Mouse (Mus musculus): Measurements from ENCODE around the gene Tbc1d1.

The Tbc1d1 gene

GRCm38 (mm10) chr5:64155861-64156550 lies at the start of gene Tbc1d1:
Gene Tbc1d1 (plus strand): TSS chr5:64156305.
- DNase-seq (ENCODE audit: low spot score) = no peak

GRCm38 (mm10) chr5:64107596-64108289 lies 48.4 kb upstream of the Tbc1d1 start:
- DNase-seq (ENCODE audit: low spot score) = no peak

- no peak for DNase-seq (ENCODE audit: low spot score)
Observed at GRCm38 (mm10) chr5:64109217-64109616, 46.9 kb upstream of the Tbc1d1 start.

- no peak for DNase-seq (ENCODE audit: low spot score)
Observed at GRCm38 (mm10) chr5:64112360-64112759, 43.7 kb upstream of the Tbc1d1 start.

GRCm38 (mm10) chr5:64114210-64114609 lies 41.9 kb upstream of the Tbc1d1 start:
- no peak for DNase-seq (ENCODE audit: low spot score)

GRCm38 (mm10) chr5:64117191-64117590 lies 38.9 kb upstream of the Tbc1d1 start:
- no peak for DNase-seq (ENCODE audit: low spot score)

- DNase-seq (ENCODE audit: low spot score) = no peak
Observed at GRCm38 (mm10) chr5:64125783-64126182, 30.3 kb upstream of the Tbc1d1 start.

- DNase-seq (ENCODE audit: low spot score) = no peak
Observed at GRCm38 (mm10) chr5:64131550-64131949, 24.6 kb upstream of the Tbc1d1 start.

- DNase-seq (ENCODE audit: low spot score) = no peak
Observed at GRCm38 (mm10) chr5:64133901-64134300, 22.2 kb upstream of the Tbc1d1 start.

- no peak for DNase-seq (ENCODE audit: low spot score)
Observed at GRCm38 (mm10) chr5:64136325-64136724, 19.8 kb upstream of the Tbc1d1 start.

GRCm38 (mm10) chr5:64140202-64140601 lies 15.9 kb upstream of the Tbc1d1 start:
- DNase-seq (ENCODE audit: low spot score) = no peak

GRCm38 (mm10) chr5:64144315-64144714 lies 11.8 kb upstream of the Tbc1d1 start:
- DNase-seq (ENCODE audit: low spot score) = no peak

- no peak for DNase-seq (ENCODE audit: low spot score)
Observed at GRCm38 (mm10) chr5:64146384-64147005, 9.6 kb upstream of the Tbc1d1 start.

GRCm38 (mm10) chr5:64149184-64150127 lies 6.6 kb upstream of the Tbc1d1 start:
- no peak for DNase-seq (ENCODE audit: low spot score)

GRCm38 (mm10) chr5:64153319-64153718 lies 2.8 kb upstream of the Tbc1d1 start:
- DNase-seq (ENCODE audit: low spot score) = no peak

GRCm38 (mm10) chr5:64156579-64156978 lies 474 bp downstream of the Tbc1d1 start:
- DNase-seq (ENCODE audit: low spot score) = no peak

- DNase-seq (ENCODE audit: low spot score) = no peak
Observed at GRCm38 (mm10) chr5:64157926-64158325, 1.8 kb downstream of the Tbc1d1 start.

- no peak for DNase-seq (ENCODE audit: low spot score)
Observed at GRCm38 (mm10) chr5:64158501-64158900, 2.4 kb downstream of the Tbc1d1 start.

- DNase-seq (ENCODE audit: low spot score) = peak; percentile 21
Observed at GRCm38 (mm10) chr5:64159065-64159780, 3.1 kb downstream of the Tbc1d1 start.

GRCm38 (mm10) chr5:64159781-64160704 lies 3.9 kb downstream of the Tbc1d1 start:
- DNase-seq (ENCODE audit: low spot score) = peak; percentile 53
